Mouse (Mus musculus) embryonic facial prominence, embryonic 10.5 days (tissue): ENCODE data around the gene Prr22. TPM values are rescaled to one million over a fixed set of nuclear protein-coding genes. Genes with fewer than 3 reads are reported as not detected.

Experiments used
- DNase-seq: peaks from one replicate; pipeline ENCODE4 v3.0.0-alpha.2; 2017; ENCODE audit warnings: low spot score
- H3K27ac ChIP-seq: fragments of 300-500 bp; sonication (generic); replicated peaks from 2 replicates; pipeline ENCODE4 v1.5.1; 2016; ENCODE audit warnings: mild to moderate bottlenecking
- H3K27me3 ChIP-seq: fragments of 300-500 bp; sonication (generic); replicated peaks from 2 replicates; pipeline ENCODE4 v1.6.1; 2016; ENCODE audit warnings: low read depth, mild to moderate bottlenecking; ENCODE audit not compliant: poor library complexity, severe bottlenecking
- H3K36me3 ChIP-seq: fragments of 300-500 bp; sonication (generic); replicated peaks from 2 replicates; pipeline ENCODE4 v1.6.1; 2016; ENCODE audit warnings: mild to moderate bottlenecking, moderate library complexity
- H3K4me1 ChIP-seq: fragments of 300-500 bp; sonication (generic); 2 replicates; pipeline ENCODE4 v1.6.1; 2016
- H3K4me3 ChIP-seq: fragments of 300-500 bp; sonication (generic); 2 replicates; pipeline ENCODE4 v1.5.1; 2016; ENCODE audit warnings: mild to moderate bottlenecking, moderate library complexity
- H3K9me3 ChIP-seq: fragments of 300-500 bp; sonication (generic); 2 replicates; pipeline ENCODE4 v1.6.1; 2016; ENCODE audit warnings: mild to moderate bottlenecking
- WGBS: fragments of 180-500 bp; shearing (Covaris S2); methylation state at CpG from one replicate; pipeline ENCODE4 v1.1.7; 2016; 5-methylcytosine and 5-hydroxymethylcytosine counted together
- polyA plus RNA-seq: library from polyadenylated mRNA; unstranded; fragments of >200 nt; fragmentation: Nextera tagmentation; extraction: Ambion mirVana; gene quantifications from 2 replicates; pipeline ENCODE4 v1.2.1, GENCODE M21; 2016

The Prr22 gene
- polyA plus RNA-seq, 1 experiment from 2014 or later = 1.8 TPM

GRCm38 (mm10) chr17:56762769-56763731 lies 7.0 kb upstream of the Prr22 start:
- DNase-seq = peak; percentile 59
- 49% methylated on average over 27 of the region's 27 CpGs for WGBS
- H3K4me3 ChIP-seq = peak overlapping the region; percentile 63; the same call in 1 of the 2 replicates
- H3K36me3 ChIP-seq = peaks cover 18% of the 10 kb centered on the region
- H3K27me3 ChIP-seq = peaks cover 35% of the 10 kb centered on the region
- peak overlapping the region; percentile 85 for H3K27ac ChIP-seq
- 0 out of 2 replicates have a peak, but pooled peaks cover 3% of the 10 kb centered on the region for H3K9me3 ChIP-seq
- peaks cover 42% of the 10 kb centered on the region for H3K4me1 ChIP-seq

- DNase-seq = no peak
- Histone ChIP-seq H3K36me3 (peaks cover 26% of the 10 kb centered on the region), H3K27ac (no peak overlapping the region), H3K4me1 (peaks cover 35% of the 10 kb centered on the region), H3K4me3 (peak overlapping the region; percentile 89), H3K9me3 (no peaks in the 10 kb centered on the region), H3K27me3 (peaks cover 28% of the 10 kb centered on the region)
- 77% methylated on average over 8 of the region's 8 CpGs for WGBS
Measured at GRCm38 (mm10) chr17:56763741-56764250, 6.3 kb upstream of the Prr22 start.

DNA sequence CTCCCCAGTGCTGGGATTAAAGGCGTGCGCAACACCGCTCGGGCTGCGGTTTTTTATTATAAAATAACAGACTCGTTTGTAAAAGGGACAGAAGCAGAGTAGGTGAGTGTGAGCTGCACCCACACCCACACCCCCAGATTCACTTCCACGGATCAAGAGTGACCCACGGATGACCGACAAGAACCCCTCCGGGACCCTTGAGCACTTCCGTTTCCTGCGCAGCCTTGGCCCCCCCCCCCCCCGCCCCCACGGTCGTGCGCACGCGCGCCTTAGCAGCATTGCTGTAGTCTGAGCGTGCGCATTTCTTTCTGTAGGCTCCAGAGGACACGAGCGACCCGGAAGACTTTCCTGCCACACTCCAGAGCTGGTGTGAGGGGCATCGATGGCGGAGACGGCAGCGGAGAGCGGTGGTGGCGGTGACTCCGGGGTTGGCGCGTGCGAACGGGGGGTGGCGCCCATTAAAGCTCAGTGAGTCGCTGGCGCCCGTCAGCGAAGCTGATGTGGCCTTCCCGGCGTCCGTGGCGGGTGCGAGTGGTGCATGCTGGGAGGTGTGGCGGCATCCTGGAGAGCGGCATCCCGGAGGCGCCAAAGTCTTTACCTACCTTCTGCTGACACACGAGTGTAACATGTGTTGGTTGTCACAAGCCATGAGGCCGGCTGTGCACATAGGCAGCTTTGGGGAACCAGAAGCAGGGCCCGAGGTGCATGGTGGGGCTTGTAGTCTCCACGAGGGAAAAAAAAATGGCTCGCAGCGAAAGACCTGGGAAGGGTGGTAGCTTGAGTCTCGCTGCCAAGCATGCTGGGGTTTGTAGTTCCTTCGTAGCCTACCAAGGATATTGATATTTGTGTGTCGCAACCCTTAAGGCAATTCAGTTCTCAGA lies 5.3 kb upstream of the Prr22 start, which contains the start of gene Dus3l:
Gene Dus3l, plus strand, starts transcription at position 284 of the 881 bp plus-strand sequence.
- Histone ChIP-seq H3K4me3 (peak within 1 kb of the TSS; percentile 89), H3K4me1 (peaks cover 29% of the 10 kb centered on the region), H3K27ac (peak within 1 kb of the TSS; percentile 97), H3K36me3 (peaks cover 35% of the 10 kb centered on the region), H3K9me3 (no peaks in the 10 kb centered on the region), H3K27me3 (peaks cover 19% of the 10 kb centered on the region)
- WGBS = 2% methylated on average over 58 of the region's 58 CpGs
- DNase-seq = peak; percentile 94

DNA sequence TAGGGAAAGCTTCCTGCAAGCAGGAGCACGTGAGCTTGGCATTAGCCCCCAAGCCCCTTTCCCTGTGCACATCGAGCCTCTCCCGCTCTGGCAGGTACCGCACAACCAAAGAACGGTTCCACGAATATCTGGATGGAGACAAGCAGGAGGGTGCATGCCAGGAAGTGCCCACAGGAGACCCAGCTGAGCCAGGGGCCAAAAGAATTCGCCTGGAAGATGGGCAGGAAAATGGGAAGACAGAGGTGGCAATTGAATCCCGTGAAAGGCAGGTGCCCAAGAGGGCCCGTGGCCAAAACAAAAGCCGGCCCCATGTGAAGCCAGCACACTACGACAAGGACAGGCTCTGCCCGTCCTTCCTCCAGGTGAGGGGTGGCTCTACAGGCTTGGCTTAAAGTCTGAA lies 4.6 kb upstream of the Prr22 start:
- WGBS = 59% methylated on average over 12 of the region's 12 CpGs
- H3K27ac ChIP-seq = peak overlapping the region; percentile 97
- H3K4me1 ChIP-seq = peaks cover 29% of the 10 kb centered on the region
- peak overlapping the region; percentile 89 for H3K4me3 ChIP-seq
- no peak for DNase-seq
- peaks cover 42% of the 10 kb centered on the region for H3K36me3 ChIP-seq
- H3K9me3 ChIP-seq = no peaks in the 10 kb centered on the region
- H3K27me3 ChIP-seq = peaks cover 12% of the 10 kb centered on the region

DNA sequence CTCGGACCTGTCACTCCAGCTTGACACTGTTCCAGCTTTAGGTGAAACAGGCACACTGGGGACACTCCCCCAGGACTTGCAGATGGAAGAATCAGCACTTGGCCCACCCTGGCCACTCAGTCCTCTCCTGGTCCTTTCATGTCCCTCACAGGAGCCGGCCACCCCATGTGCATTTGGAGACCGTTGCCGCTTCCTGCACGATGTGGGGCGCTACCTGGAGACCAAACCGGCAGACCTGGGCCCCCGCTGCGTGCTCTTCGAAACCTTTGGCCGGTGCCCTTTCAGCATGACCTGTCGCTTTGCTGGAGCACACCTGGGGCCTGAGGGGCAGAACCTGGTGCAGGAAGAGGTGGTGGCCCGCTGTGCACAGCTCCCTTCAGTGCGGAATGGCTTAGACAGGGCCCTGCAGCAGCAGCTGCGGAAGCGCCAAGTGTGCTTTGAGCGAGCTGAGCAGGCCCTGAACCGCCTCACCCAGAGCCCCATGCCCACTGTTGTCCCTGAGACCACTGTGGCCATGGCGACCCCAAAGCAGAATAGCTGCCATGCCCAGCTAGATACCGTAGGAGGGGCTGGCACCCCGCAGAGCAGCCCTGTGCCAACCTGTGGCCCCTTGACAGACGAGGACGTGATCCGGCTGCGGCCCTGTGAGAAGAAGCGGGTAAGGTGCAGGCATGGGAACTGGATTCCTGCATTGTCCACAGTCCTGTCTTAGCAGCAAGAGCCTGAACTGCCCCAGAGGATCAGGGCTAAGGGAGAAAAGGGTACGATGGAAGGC lies 3.2 kb upstream of the Prr22 start:
- H3K27me3 ChIP-seq = no peaks in the 10 kb centered on the region
- peaks cover 24% of the 10 kb centered on the region for H3K4me1 ChIP-seq
- no peak overlapping the region for H3K4me3 ChIP-seq
- H3K36me3 ChIP-seq = peaks cover 55% of the 10 kb centered on the region
- no peak overlapping the region for H3K27ac ChIP-seq
- no peak for DNase-seq
- no peaks in the 10 kb centered on the region for H3K9me3 ChIP-seq
- WGBS = 94% methylated on average over 27 of the region's 27 CpGs

DNA sequence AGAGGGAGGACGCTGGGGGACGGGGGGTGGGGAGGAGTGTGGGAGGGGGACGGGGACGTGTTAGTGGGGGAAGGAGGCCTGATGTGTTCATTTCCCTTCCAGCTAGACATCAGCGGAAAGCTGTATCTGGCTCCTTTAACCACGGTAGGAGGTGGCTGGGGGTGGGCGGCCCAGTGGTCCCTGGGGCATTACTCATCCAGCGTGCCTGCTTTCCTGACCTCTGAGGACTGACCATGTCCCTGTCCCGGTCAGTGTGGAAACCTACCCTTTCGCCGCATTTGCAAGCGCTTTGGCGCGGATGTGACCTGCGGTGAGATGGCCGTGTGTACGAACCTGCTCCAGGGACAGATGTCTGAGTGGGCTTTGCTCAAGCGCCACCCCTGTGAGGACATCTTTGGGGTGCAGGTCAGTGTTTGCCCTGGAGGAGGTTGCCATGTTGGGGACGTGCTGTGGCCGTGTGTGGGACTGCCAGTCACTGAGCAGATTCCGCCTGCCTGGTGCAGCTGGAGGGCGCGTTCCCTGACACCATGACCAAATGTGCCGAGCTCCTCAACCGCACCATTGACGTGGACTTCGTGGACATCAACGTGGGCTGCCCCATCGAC lies 2.4 kb upstream of the Prr22 start:
- Histone ChIP-seq H3K4me3 (no peak overlapping the region), H3K27ac (no peak overlapping the region), H3K27me3 (no peaks in the 10 kb centered on the region), H3K36me3 (peaks cover 55% of the 10 kb centered on the region), H3K4me1 (peaks cover 16% of the 10 kb centered on the region), H3K9me3 (no peaks in the 10 kb centered on the region)
- WGBS = 94% methylated on average over 29 of the region's 29 CpGs
- DNase-seq = no peak

DNA sequence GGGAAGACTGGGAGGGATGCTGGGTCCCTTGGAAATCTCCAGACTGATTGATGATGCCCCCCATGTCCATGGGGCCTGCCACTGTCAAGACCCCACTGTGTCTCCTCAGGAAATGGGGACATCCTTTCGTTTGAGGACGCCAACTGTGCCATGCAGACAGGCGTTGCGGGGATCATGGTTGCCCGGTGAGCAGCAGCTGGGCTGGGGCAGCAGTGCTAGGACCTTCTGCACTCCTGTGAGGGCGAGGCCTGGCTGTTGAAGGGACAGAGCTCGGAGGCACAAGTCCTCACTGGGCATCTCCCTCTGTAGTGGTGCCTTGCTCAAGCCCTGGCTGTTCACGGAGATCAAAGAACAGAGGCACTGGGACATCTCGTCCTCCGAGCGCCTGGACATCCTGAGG lies 1.1 kb upstream of the Prr22 start:
- peaks cover 7% of the 10 kb centered on the region for H3K4me1 ChIP-seq
- H3K27ac ChIP-seq = no peak overlapping the region
- no peaks in the 10 kb centered on the region for H3K27me3 ChIP-seq
- H3K36me3 ChIP-seq = peaks cover 55% of the 10 kb centered on the region
- no peak for DNase-seq
- no peak overlapping the region for H3K4me3 ChIP-seq
- H3K9me3 ChIP-seq = no peaks in the 10 kb centered on the region
- WGBS = 93% methylated on average over 11 of the region's 11 CpGs

DNA sequence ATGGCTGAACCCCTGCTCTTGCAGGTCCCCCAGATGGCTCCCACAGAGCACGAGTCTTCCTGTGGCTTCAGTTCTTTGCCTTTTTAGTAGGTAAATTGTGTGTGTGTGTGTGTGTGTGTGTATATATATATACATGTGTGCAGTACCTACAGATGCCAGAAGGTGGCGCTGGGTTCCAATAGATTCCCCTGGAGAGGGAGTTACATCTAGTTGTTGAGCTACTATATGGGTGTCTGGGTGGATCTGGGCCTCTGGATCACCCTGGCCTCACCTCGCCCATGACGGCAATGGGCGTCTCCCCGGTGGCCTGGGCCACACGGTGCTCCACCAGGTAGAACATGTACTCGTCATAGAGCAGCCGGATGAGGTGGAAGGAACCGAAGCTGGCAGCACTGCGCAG lies 7.5 kb downstream of the Prr22 start:
- no peak overlapping the region for H3K27ac ChIP-seq
- peaks cover 8% of the 10 kb centered on the region; the same call in 1 of the 2 replicates for H3K9me3 ChIP-seq
- peaks cover 19% of the 10 kb centered on the region for H3K4me1 ChIP-seq
- H3K36me3 ChIP-seq = peaks cover 16% of the 10 kb centered on the region
- H3K4me3 ChIP-seq = no peak overlapping the region
- 91% methylated on average over 11 of the region's 11 CpGs for WGBS
- no peak for DNase-seq
- no peaks in the 10 kb centered on the region for H3K27me3 ChIP-seq

DNA sequence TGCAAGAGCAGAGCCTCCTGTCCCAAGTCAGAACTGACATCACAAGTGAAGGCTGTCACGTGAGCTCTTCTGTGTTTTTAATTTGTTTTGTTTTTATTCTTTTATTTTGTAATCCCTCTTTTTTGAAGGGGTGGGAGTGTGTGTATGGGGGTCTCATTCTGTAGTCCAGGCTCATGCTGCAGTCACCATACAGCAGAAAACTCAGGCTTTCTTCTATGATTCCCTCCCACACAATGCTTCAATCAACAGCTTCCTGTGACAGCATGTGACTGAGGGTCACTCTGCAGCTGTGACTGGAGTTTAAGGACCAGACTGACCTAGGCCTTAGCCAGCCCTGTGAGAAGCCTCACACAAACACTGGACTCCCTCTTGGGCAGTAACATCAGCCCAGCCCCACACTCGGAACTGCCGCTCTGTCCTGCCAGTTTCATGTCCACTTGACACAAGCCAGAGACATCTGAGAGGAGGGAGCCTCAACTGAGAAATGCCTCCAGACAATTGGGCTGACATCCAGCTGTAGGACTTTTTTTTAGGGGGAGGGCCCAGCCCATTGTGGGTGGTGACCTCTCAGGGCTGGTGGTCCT lies 8.8 kb downstream of the Prr22 start:
- 0 out of 2 replicates have a peak overlapping the region, but pooled peaks have one; percentile 16 for H3K27ac ChIP-seq
- 46% methylated on average over 3 of the region's 3 CpGs for WGBS
- peaks cover 19% of the 10 kb centered on the region for H3K4me1 ChIP-seq
- DNase-seq = peak; percentile 26
- H3K9me3 ChIP-seq = peaks cover 8% of the 10 kb centered on the region; the same call in 1 of the 2 replicates
- no peaks in the 10 kb centered on the region for H3K27me3 ChIP-seq
- peaks cover 16% of the 10 kb centered on the region for H3K36me3 ChIP-seq
- H3K4me3 ChIP-seq = no peak overlapping the region

DNA sequence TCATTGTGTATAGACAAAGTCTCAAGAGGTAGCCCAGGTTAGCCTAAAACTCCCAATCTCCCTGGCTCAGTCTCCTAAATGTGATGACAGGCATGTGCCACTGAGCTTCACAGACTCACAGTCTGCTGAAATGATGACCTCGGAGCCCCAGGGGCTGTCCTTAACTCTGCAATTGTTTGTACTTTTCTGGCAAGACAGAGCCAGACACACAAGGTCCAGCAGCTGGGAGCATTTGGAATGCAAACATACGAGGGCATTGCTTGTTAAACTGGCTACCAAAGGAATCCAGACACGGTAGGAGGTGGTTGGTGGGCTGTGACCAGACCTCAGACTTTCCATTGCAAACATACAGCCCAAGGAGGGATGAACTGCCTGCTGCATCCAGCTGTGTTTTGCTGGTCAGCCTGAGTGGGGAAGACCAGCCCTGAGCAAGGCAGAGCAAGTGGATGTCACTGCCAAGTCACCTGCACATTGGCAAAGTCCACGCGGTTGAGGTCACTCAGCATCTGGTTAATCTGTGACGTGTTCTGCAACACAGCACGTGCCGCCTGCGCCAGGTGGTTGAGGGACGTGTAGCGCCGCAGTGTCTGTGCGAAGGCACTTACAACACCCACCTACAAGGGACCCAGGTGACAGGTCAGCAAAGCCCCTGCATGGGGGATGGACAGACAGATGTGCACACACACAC lies 10.4 kb downstream of the Prr22 start:
- Histone ChIP-seq H3K27me3 (no peaks in the 10 kb centered on the region), H3K36me3 (peaks cover 20% of the 10 kb centered on the region), H3K9me3 (peaks cover 8% of the 10 kb centered on the region; the same call in 1 of the 2 replicates), H3K4me1 (peaks cover 19% of the 10 kb centered on the region), H3K27ac (no peak overlapping the region), H3K4me3 (no peak overlapping the region)
- no peak for DNase-seq
- WGBS = 85% methylated on average over 13 of the region's 13 CpGs
